Mouse (Mus musculus) intestine, embryonic 14.5 days (tissue): ENCODE measurements around the gene Abtb1. TPM values are rescaled to one million over a fixed set of nuclear protein-coding genes. Genes with fewer than 3 reads are reported as not detected.

Experiments
- ATAC-seq: fragments of 200-750 bp; cut with Nextera tagmentation; replicated peaks from 2 replicates; pipeline ENCODE4 v1.8.0; 2017; ENCODE audit warnings: low read depth, moderate number of reproducible peaks, moderate TSS enrichment, moderate library complexity; ENCODE audit not compliant: low FRiP score, low TSS enrichment
- DNase-seq: peaks from one replicate; pipeline ENCODE4 v3.0.0-alpha.2; 2018; ENCODE audit warnings: low spot score
- H3K27ac ChIP-seq: fragments of 300-500 bp; sonication (generic); 2 replicates; pipeline ENCODE4 v1.5.1; 2014; ENCODE audit warnings: low read depth, mild to moderate bottlenecking, control low read depth
- H3K27me3 ChIP-seq: fragments of 300-500 bp; sonication (generic); replicated peaks from 2 replicates; pipeline ENCODE4 v1.6.1; 2014; ENCODE audit warnings: low read length, control low read depth; ENCODE audit not compliant: control insufficient read depth, insufficient read depth
- H3K36me3 ChIP-seq: fragments of 300-500 bp; sonication (generic); 2 replicates; pipeline ENCODE4 v1.6.1; 2014; ENCODE audit warnings: low read length, control low read depth; ENCODE audit not compliant: control insufficient read depth, insufficient read depth
- H3K4me1 ChIP-seq: fragments of 300-500 bp; sonication (generic); replicated peaks from 2 replicates; pipeline ENCODE4 v1.6.1; 2014; ENCODE audit warnings: low read length, control low read depth, mixed read lengths; ENCODE audit not compliant: control insufficient read depth, insufficient read depth
- H3K4me2 ChIP-seq: fragments of 300-500 bp; sonication (generic); 2 replicates; pipeline ENCODE4 v1.6.1; 2014; ENCODE audit warnings: low read length
- H3K4me3 ChIP-seq: fragments of 300-500 bp; sonication (generic); 2 replicates; pipeline ENCODE4 v1.5.1; 2014; ENCODE audit warnings: low read depth, low read length, control low read depth, mixed read lengths
- H3K9ac ChIP-seq: fragments of 300-500 bp; sonication (generic); 2 replicates; pipeline ENCODE4 v1.6.1; 2014; ENCODE audit warnings: mild to moderate bottlenecking, low read length
- H3K9me3 ChIP-seq: fragments of 300-500 bp; sonication (generic); 2 replicates; pipeline ENCODE4 v1.6.1; 2016; ENCODE audit warnings: low read length, control low read depth; ENCODE audit not compliant: control insufficient read depth
- WGBS: fragments of 180-500 bp; shearing (Covaris S2); extraction: QIAGEN DNeasy Blood & Tissue Kit; methylation state at CpG from one replicate; pipeline ENCODE4 v1.1.7; 2014; 5-methylcytosine and 5-hydroxymethylcytosine counted together
- polyA plus RNA-seq: library from polyadenylated mRNA; unstranded; fragments of >200 nt; fragmentation: Nextera tagmentation; extraction: Ambion mirVana; gene quantifications from 2 replicates; pipeline ENCODE4 v1.2.1, GENCODE M21; 2014

Abtb1 gene
- polyA plus RNA-seq, 1 experiment from 2014 or later: 21.8 TPM

DNA sequence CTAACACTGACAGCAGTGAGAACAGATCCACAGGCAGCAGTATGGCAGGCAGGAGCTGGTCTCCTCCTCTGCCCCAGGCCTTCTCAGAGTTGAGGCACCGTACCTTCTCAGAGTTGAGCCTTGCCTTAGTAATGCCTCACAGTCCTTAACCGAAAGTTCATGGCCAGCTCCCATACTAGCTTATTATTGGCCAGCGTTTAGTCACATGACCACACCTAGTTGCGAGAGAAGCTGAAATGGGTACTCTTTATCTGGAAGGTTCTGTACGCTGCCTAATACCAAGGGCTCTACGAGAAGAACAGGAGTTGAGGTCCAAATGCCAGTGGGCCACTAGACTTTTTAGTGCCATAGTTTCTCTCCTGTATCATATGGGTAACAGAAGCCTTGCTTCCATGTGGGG is 20.5 kb downstream of the Abtb1 start:
- no peak for ATAC-seq
- Histone ChIP-seq H3K36me3 (0 out of 2 replicates have a peak, but pooled peaks cover 16% of the 10 kb centered on the region), H3K9ac (no peak overlapping the region), H3K4me1 (peaks cover 7% of the 10 kb centered on the region; the same call in 1 of the 2 replicates), H3K4me2 (no peak overlapping the region), H3K27me3 (no peaks in the 10 kb centered on the region), H3K4me3 (no peak overlapping the region), H3K27ac (no peak overlapping the region), H3K9me3 (no peaks in the 10 kb centered on the region)
- no peak for DNase-seq
- 95% methylated on average over 6 of the region's 6 CpGs for WGBS

DNA sequence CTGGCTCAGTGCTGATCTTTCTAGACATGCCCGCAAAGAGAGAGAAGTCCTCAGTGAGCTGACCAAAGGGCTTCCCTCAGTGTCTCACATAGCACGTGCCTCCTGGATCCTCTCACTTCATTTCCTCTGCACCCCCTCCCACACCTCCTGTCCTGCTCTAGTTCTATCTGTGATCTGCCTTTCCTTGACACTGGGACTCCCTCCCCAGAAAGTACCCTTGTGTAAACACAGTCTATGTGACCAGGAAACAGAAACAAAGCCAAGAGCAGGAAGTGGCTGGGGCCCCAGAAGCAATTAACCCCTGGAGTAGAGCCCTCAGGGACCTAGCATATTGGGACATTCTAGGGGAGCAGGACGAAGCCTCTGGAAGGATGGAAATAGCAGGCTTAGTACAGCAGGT is 20.9 kb downstream of the Abtb1 start:
- Histone ChIP-seq H3K27ac (no peak overlapping the region), H3K9me3 (no peaks in the 10 kb centered on the region), H3K9ac (no peak overlapping the region), H3K36me3 (0 out of 2 replicates have a peak, but pooled peaks cover 16% of the 10 kb centered on the region), H3K4me2 (no peak overlapping the region), H3K4me1 (peaks cover 7% of the 10 kb centered on the region; the same call in 1 of the 2 replicates), H3K4me3 (no peak overlapping the region), H3K27me3 (no peaks in the 10 kb centered on the region)
- no peak for DNase-seq
- WGBS: 17% methylated on average over 3 of the region's 3 CpGs
- ATAC-seq: no peak

DNA sequence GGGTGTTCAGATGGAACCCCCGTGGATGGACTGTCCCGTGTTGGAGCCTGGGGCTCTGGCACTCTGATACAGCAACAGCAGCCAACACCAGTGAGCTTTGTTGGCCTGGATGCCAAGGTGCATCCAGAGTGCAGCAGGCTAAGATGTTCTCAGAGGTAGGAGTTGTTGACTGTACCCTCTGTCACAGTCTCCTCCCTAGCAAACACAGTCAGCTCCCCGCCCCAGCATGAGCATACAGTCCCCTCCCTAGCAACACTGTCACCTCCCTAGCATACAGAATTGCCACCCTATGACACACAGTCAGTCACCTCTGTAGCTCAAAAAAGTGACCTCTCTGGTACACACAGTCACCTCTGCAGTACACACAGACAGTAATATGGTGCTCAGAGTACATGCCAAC is 24.9 kb downstream of the Abtb1 start:
- Histone ChIP-seq H3K9ac (no peak overlapping the region), H3K27ac (no peak overlapping the region), H3K36me3 (0 out of 2 replicates have a peak, but pooled peaks cover 6% of the 10 kb centered on the region), H3K9me3 (no peaks in the 10 kb centered on the region), H3K4me2 (no peak overlapping the region), H3K4me1 (peaks cover 11% of the 10 kb centered on the region), H3K4me3 (no peak overlapping the region), H3K27me3 (no peaks in the 10 kb centered on the region)
- DNase-seq (no peak), ATAC-seq (no peak)
- 85% methylated on average over 3 of the region's 3 CpGs for WGBS

DNA sequence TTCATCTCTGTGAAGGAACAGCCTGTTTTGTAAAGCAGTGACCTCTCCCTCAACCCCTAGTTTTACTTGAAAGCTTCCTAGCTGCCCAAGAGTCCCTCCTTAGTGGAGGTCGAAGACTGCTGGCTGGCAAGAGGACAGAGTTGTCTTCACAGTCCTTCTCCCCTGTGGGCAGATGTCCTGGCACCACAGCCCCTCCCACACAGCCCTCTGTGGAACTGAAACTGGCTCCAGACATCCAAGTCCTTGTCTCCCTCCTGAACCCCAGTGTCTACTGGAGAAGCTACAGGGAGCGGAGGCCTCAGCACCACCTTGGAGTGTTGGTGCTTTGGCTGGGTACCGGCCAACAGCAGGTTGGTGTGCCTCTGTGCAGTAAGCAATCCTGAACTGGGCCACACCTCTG is 26.3 kb downstream of the Abtb1 start:
- H3K4me2 ChIP-seq: no peak overlapping the region
- no peak overlapping the region for H3K27ac ChIP-seq
- DNase-seq: no peak
- WGBS: 88% methylated on average over 3 of the region's 3 CpGs
- ATAC-seq: no peak
- no peak overlapping the region for H3K9ac ChIP-seq
- no peak overlapping the region for H3K4me3 ChIP-seq
- H3K27me3 ChIP-seq: no peaks in the 10 kb centered on the region
- no peaks in the 10 kb centered on the region for H3K9me3 ChIP-seq
- H3K4me1 ChIP-seq: peaks cover 10% of the 10 kb centered on the region
- 0 out of 2 replicates have a peak, but pooled peaks cover 6% of the 10 kb centered on the region for H3K36me3 ChIP-seq

DNA sequence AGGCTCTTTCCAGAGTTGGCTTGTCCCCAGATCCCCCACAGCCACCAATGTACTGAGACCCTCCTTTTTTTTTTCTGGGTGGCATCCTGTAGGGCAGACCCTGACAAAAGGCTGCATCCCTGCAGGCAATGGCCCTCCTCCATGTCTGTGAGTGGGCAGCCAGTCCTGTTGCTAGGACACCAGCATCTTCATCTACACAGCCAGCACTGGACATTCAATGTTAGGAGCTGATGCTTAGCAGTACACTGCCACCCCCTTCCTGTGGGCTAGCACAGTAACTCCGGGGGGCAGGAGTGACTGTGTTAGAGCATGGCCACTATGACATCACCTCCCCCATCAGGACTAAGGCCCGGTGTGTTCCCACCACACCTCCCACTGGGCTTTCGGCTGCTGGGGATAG is 26.7 kb downstream of the Abtb1 start:
- DNase-seq: no peak
- H3K36me3 ChIP-seq: 0 out of 2 replicates have a peak, but pooled peaks cover 6% of the 10 kb centered on the region
- peaks cover 15% of the 10 kb centered on the region for H3K4me1 ChIP-seq
- no peak for ATAC-seq
- H3K9me3 ChIP-seq: no peaks in the 10 kb centered on the region
- H3K4me2 ChIP-seq: no peak overlapping the region
- WGBS: 86% methylated on average over 3 of the region's 3 CpGs
- no peaks in the 10 kb centered on the region for H3K27me3 ChIP-seq
- no peak overlapping the region for H3K27ac ChIP-seq
- H3K4me3 ChIP-seq: no peak overlapping the region
- H3K9ac ChIP-seq: no peak overlapping the region

DNA sequence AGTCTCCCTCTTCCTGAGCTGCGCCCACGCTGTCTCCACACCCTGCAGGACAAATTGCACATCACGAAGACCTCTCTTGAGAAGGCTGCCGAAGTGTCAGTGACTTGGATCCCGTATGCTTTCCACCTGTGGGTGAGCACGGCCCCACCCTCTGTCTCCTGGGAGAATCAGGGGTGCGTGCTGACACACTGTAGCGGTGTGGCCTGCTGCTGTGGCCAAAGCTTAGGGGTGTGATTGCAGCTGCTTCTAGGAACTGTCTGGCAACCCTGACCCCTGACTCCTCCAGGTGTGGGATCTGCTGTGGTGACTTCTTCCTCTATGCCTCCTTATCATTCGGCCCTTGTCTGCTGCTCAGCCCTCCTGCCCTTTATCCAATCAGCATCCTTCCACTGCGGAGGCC is 28.0 kb downstream of the Abtb1 start:
- no peaks in the 10 kb centered on the region for H3K9me3 ChIP-seq
- ATAC-seq: no peak
- no peak overlapping the region for H3K4me2 ChIP-seq
- H3K4me1 ChIP-seq: peaks cover 26% of the 10 kb centered on the region
- no peak for DNase-seq
- 0 out of 2 replicates have a peak, but pooled peaks cover 8% of the 10 kb centered on the region for H3K36me3 ChIP-seq
- H3K9ac ChIP-seq: no peak overlapping the region
- 83% methylated on average over 10 of the region's 10 CpGs for WGBS
- H3K27ac ChIP-seq: no peak overlapping the region
- no peaks in the 10 kb centered on the region for H3K27me3 ChIP-seq
- H3K4me3 ChIP-seq: no peak overlapping the region

DNA sequence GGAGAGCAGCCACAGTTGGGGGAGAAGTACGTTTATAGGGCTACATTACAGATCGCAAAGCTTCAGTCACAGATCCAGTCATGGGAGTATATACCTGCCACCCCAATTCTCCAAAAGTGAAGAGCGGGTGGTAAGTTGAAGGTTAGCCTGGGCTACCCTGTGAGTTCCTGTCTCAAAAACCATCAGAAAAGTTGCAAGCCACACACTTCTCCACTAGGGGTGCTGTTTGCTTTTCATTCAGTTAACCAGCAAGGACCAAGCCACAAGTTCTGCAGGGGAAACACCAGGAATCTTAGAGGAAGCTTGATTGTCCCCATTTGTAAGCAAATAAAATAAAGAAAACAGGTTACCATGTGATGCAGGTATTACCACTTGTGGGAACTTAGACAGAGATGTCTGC is 28.9 kb downstream of the Abtb1 start:
- peaks cover 26% of the 10 kb centered on the region for H3K4me1 ChIP-seq
- DNase-seq (no peak), ATAC-seq (no peak)
- H3K4me2 ChIP-seq: no peak overlapping the region
- H3K4me3 ChIP-seq: no peak overlapping the region
- no peak overlapping the region for H3K9ac ChIP-seq
- H3K27me3 ChIP-seq: no peaks in the 10 kb centered on the region
- H3K27ac ChIP-seq: no peak overlapping the region; the same call in 1 of the 2 replicates
- H3K36me3 ChIP-seq: 0 out of 2 replicates have a peak, but pooled peaks cover 6% of the 10 kb centered on the region
- no peaks in the 10 kb centered on the region for H3K9me3 ChIP-seq
- WGBS: 74% methylated on average over 3 of the region's 3 CpGs

DNA sequence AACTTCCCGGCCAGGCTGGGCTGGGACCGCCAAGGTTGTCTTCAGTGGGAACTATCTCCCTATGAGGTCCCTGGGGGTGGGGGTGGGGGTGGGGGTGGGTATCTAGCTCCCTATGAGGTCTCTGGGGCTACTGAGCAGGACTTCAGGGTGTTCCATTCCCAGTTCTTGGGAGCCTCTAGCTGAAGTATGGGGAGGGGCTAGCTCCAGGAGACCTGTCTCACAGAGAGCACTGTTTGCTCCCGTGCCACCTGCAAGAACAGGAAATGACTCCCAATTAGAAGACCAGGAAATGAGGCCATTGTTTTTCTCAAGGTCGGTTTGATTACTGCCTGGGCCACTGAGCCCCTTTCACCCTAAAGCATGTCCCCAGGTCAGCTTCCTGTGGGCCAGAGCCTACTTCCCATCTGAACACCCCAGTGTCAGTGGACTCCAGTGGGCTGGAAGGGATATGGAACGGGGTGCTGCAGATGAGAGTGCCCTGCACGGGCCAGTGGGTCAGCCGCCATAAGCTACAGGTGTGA is 29.8 kb downstream of the Abtb1 start:
- Histone ChIP-seq H3K36me3 (0 out of 2 replicates have a peak, but pooled peaks cover 6% of the 10 kb centered on the region), H3K27ac (no peak overlapping the region), H3K27me3 (no peaks in the 10 kb centered on the region), H3K4me3 (no peak overlapping the region), H3K4me1 (peaks cover 26% of the 10 kb centered on the region), H3K9me3 (no peaks in the 10 kb centered on the region), H3K9ac (no peak overlapping the region), H3K4me2 (no peak overlapping the region)
- DNase-seq (no peak), ATAC-seq (no peak)
- 51% methylated on average over 7 of the region's 7 CpGs for WGBS

DNA sequence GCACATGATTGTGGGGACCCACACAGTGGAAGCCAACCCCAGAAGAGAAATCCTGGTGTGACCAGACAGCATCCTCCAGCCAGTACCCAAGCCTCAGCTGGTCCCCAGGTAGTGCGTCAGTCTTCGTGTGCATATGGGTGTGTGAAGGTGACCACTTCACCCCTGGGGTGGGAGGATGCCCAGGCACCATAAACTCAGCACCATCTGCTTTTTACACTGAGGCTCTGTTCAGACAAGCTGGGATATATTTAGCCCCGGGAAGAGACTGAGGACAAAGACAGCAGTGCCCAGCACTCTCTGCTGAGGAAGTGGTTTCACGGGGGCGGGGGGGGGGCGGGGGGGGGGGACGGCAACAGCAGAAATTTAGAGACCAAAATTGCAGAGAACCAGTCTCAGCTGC is 30.4 kb downstream of the Abtb1 start:
- WGBS: 37% methylated on average over 7 of the region's 7 CpGs
- ATAC-seq: no peak

More for the DNA sequence above, 30.4 kb downstream of the Abtb1 start:
- Histone ChIP-seq H3K4me2 (no peak overlapping the region), H3K27me3 (no peaks in the 10 kb centered on the region), H3K36me3 (0 out of 2 replicates have a peak, but pooled peaks cover 6% of the 10 kb centered on the region), H3K9me3 (no peaks in the 10 kb centered on the region), H3K4me1 (peaks cover 26% of the 10 kb centered on the region), H3K27ac (no peak overlapping the region), H3K9ac (no peak overlapping the region), H3K4me3 (no peak overlapping the region)
- no peak for DNase-seq
